Mouse (Mus musculus) adrenal gland, postnatal 36 days (tissue): ENCODE results near the gene Krtap5-4. TPM values are rescaled to one million over a fixed set of nuclear protein-coding genes. Genes with fewer than 3 reads are reported as not detected.
"Not testable (repeated sequence)": the region's sequence is repeated elsewhere in the genome, so short reads cannot be mapped to it uniquely, and the experiment has no call there.

Experiments
- DNase-seq, 2 experiments: peaks; one replicate each; pipeline ENCODE4 v3.0.0; 2021; ENCODE audit warnings: mixed read lengths in 1 of 2
- total RNA-seq, 2 experiments: library from RNA; stranded (reverse); gene quantifications; 2 replicates each; pipeline ENCODE4 v1.2.3; 2021

Krtap5-4 gene
- total RNA-seq, 2 experiments from 2014 or later = not detected

GRCm38 (mm10) chr7:142322641-142323040 is 19.3 kb downstream of the Krtap5-4 start:
- DNase-seq = no peak

- no peak for DNase-seq
Measured at GRCm38 (mm10) chr7:142323396-142324117, 20.2 kb downstream of the Krtap5-4 start.

- DNase-seq = peak; percentile 34 to 40
Measured at GRCm38 (mm10) chr7:142326714-142327445, 23.5 kb downstream of the Krtap5-4 start.

- DNase-seq = no peak
Measured at GRCm38 (mm10) chr7:142328507-142328906, 25.2 kb downstream of the Krtap5-4 start.

- peak; percentile 55 to 74 for DNase-seq
Measured at GRCm38 (mm10) chr7:142330271-142330724, 26.9 kb downstream of the Krtap5-4 start.

- DNase-seq = no peak
Measured at GRCm38 (mm10) chr7:142331281-142331680, 27.9 kb downstream of the Krtap5-4 start.

GRCm38 (mm10) chr7:142332741-142333140 is 29.4 kb downstream of the Krtap5-4 start:
- DNase-seq = not testable (repeated sequence)

GRCm38 (mm10) chr7:142334246-142334645 is 30.9 kb downstream of the Krtap5-4 start:
- DNase-seq = peak; percentile 90 to 93

GRCm38 (mm10) chr7:142335151-142335550 is 31.8 kb downstream of the Krtap5-4 start:
- no peak for DNase-seq

- no peak for DNase-seq
Measured at GRCm38 (mm10) chr7:142340269-142340970, 37.1 kb downstream of the Krtap5-4 start.

GRCm38 (mm10) chr7:142341564-142342246 is 38.4 kb downstream of the Krtap5-4 start:
- no peak for DNase-seq

- DNase-seq = no peak
Measured at GRCm38 (mm10) chr7:142342247-142342640, 38.9 kb downstream of the Krtap5-4 start.

GRCm38 (mm10) chr7:142347542-142347941 is 44.2 kb downstream of the Krtap5-4 start:
- no peak for DNase-seq

- no peak for DNase-seq
Measured at GRCm38 (mm10) chr7:142349308-142349961, 46.1 kb downstream of the Krtap5-4 start.

- DNase-seq = no peak
Measured at GRCm38 (mm10) chr7:142351569-142351968, 48.2 kb downstream of the Krtap5-4 start.

GRCm38 (mm10) chr7:142353854-142354253 is 50.5 kb downstream of the Krtap5-4 start:
- DNase-seq = no peak

Other genes starting within 250 kb of the Krtap5-4 start
- gene Mob2, start 242.5 kb upstream of the Krtap5-4 start, total RNA-seq = 10 to 100 TPM; 48.1 to 58.4 TPM
- gene Dusp8, start 207.7 kb upstream of the Krtap5-4 start, total RNA-seq = 10 to 100 TPM in 1 of 2 experiments, 1 to 10 TPM in 1; 7.4 to 28.9 TPM
- not detected for gene Gm45618, start 182.8 kb upstream of the Krtap5-4 start, total RNA-seq
- gene Gm39115, start 167.5 kb upstream of the Krtap5-4 start, total RNA-seq = not detected
- gene Gm45337, start 158.9 kb upstream of the Krtap5-4 start, total RNA-seq = not detected
- not detected for gene Gm29735, start 146.4 kb upstream of the Krtap5-4 start, total RNA-seq
- not detected for gene Gm4553, start 137.8 kb upstream of the Krtap5-4 start, total RNA-seq
- gene Krtap5-2, start 127.5 kb upstream of the Krtap5-4 start, total RNA-seq = not detected
- not detected for gene Gm10153, start 113.2 kb upstream of the Krtap5-4 start, total RNA-seq
- gene Krtap5-3, start 102.2 kb upstream of the Krtap5-4 start, total RNA-seq = not detected
- not detected for gene Gm7579, start 91.7 kb upstream of the Krtap5-4 start, total RNA-seq
- not detected for gene Krtap5-5, start 73.6 kb upstream of the Krtap5-4 start, total RNA-seq
- not detected for gene Gm40460, start 62.5 kb upstream of the Krtap5-4 start, total RNA-seq
- gene Gm2431, start 45.2 kb upstream of the Krtap5-4 start, total RNA-seq = not detected
- not detected for gene Gm4559, start 29.2 kb upstream of the Krtap5-4 start, total RNA-seq
- not detected for gene Krtap5-1, start 6.4 kb upstream of the Krtap5-4 start, total RNA-seq
- gene Ifitm10, start 70.2 kb downstream of the Krtap5-4 start, total RNA-seq = 1 to 10 TPM; 3.0 to 4.4 TPM
- gene Gm49369, start 79.1 kb downstream of the Krtap5-4 start, total RNA-seq = 1 to 10 TPM; 2.6 to 3.3 TPM
- 1,000 to 10,000 TPM in 1 of 2 experiments, 100 to 1,000 TPM in 1; 932 to 1,123 TPM for gene Ctsd, start 84.5 kb downstream of the Krtap5-4 start, total RNA-seq
- gene Syt8, start 131.3 kb downstream of the Krtap5-4 start, total RNA-seq = not detected
- gene Tnni2, start 138.3 kb downstream of the Krtap5-4 start, total RNA-seq = under 1 TPM; 0.50 to 0.89 TPM
- gene Lsp1, start 157.3 kb downstream of the Krtap5-4 start, total RNA-seq = 10 to 100 TPM; 16.8 to 23.1 TPM
- 1 to 10 TPM in 1 of 2 experiments, under 1 TPM in 1; 0.40 to 1.2 TPM for gene Tnnt3, start 195.3 kb downstream of the Krtap5-4 start, total RNA-seq
- gene Mrpl23, start 229.1 kb downstream of the Krtap5-4 start, total RNA-seq = 1 to 10 TPM; 6.2 to 8.1 TPM